ENCODE assay signal across 14 mouse cellular contexts in the genomic region with DNA sequence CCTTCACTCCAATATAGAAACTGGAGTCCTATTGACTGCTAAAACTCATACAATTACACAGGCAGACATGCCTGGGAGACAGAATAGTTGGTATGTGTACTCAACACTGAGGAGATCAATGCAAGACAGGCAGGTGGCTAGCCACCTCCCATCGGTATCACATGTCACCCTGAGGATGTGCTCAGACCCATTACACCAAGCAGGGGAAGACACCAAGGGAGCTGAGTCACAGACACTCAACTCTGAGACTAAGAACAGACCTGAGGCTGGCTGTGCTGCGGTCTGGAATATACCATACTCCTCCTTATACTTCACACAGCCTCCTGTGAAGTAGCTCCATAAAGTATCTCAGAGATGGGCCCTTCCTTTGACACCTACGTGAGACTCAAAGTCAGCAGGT.
DNase-seq lines count a peak whose midpoint lies in the region; ATAC-seq and TF ChIP-seq lines count a peak whose summit lies in the region.
"Had no signal": no experiment of that assay in that cellular context is flagged by ENCODE, and none has a peak within 500 bp of the region (broad histone marks: within the 10 kb centered on the region; RNA-seq: fewer than 3 reads in every experiment).

No protein-coding gene starts in this region.

- ATAC-seq in liver, embryonic 12.5 days = peak; percentile 60; the same call in 1 of the 2 replicates
- ATAC-seq in common myeloid progenitor, adult 5-6 weeks (replicated peaks; ENCODE audit: low read depth, poor library complexity, severe bottlenecking) = peak; percentile 34; the same call in 1 of the 2 replicates
- ATAC-seq in liver, embryonic 15.5 days (ENCODE audit: insufficient read depth) = no peak

- H3K9ac ChIP-seq in liver, embryonic 12.5 days = no peak overlapping the region
- H3K9ac ChIP-seq in liver, embryonic 15.5 days = no peak overlapping the region
- H3K9ac ChIP-seq: forebrain, embryonic 12.5 days had no signal

- H3K4me3 ChIP-seq in liver, embryonic 12.5 days = no peak overlapping the region
- no peak overlapping the region for H3K4me3 ChIP-seq in liver, embryonic 15.5 days (replicated peaks)
- no peak overlapping the region for H3K4me3 ChIP-seq in small intestine, adult 2 months (ENCODE audit: low read depth, low read length)
- H3K4me3 ChIP-seq: forebrain, embryonic 12.5 days had no signal

- peak overlapping the region; percentile 25; the same call in 1 of the 2 replicates for H3K27ac ChIP-seq in liver, embryonic 12.5 days
- H3K27ac ChIP-seq in liver, embryonic 15.5 days (replicated peaks) = peak overlapping the region; percentile 19; the same call in 1 of the 2 replicates
- peak overlapping the region; percentile 26 for H3K27ac ChIP-seq in small intestine, adult 2 months (ENCODE audit: insufficient read depth, low read depth, low read length)
- H3K27ac ChIP-seq: forebrain, embryonic 12.5 days had no signal

- H3K9me3 ChIP-seq in liver, embryonic 12.5 days (replicated peaks) = no peaks in the 10 kb centered on the region
- no peaks in the 10 kb centered on the region for H3K9me3 ChIP-seq in liver, embryonic 15.5 days (replicated peaks)
- H3K9me3 ChIP-seq: forebrain, embryonic 12.5 days had no signal

- no peaks in the 10 kb centered on the region for H3K27me3 ChIP-seq in liver, embryonic 12.5 days (replicated peaks)
- H3K27me3 ChIP-seq in liver, embryonic 15.5 days = no peaks in the 10 kb centered on the region
- no peaks in the 10 kb centered on the region for H3K27me3 ChIP-seq in small intestine, adult 2 months (ENCODE audit: control insufficient read depth, insufficient read depth, low read length)
- H3K27me3 ChIP-seq: forebrain, embryonic 12.5 days had no signal

- DNase-seq in liver = no peak
- DNase-seq in right cerebral cortex, adult 2 months (ENCODE audit: low spot score in 2 of 2) = no peak
- no peak for DNase-seq in testis, postnatal 10 days (ENCODE audit: low spot score)
- DNase-seq in thymus, postnatal 10 days (ENCODE audit: low spot score in 2 of 2) = no peak
- DNase-seq: cerebellum, adult 8-10 months; gastrocnemius, postnatal 10 days; layer of hippocampus, postnatal 36 days; lung, postnatal 14 days; thymus, postnatal 25 days had no signal

- no peak for TF ChIP-seq CTCF in small intestine, adult 2 months (IDR thresholded peaks at IDR 0.05; ENCODE audit: extremely low read depth, insufficient read length, insufficient replicate concordance, low read depth, low read length)

- no peaks in the 10 kb centered on the region for H3K36me3 ChIP-seq in liver, embryonic 12.5 days
- no peaks in the 10 kb centered on the region for H3K36me3 ChIP-seq in liver, embryonic 15.5 days (replicated peaks)
- H3K36me3 ChIP-seq in small intestine, adult 2 months (ENCODE audit: control insufficient read depth, insufficient read depth, low read length) = no peaks in the 10 kb centered on the region
- H3K36me3 ChIP-seq: forebrain, embryonic 12.5 days had no signal

- TF ChIP-seq POLR2A in small intestine, adult 2 months (IDR thresholded peaks at IDR 0.05; ENCODE audit: low read depth, low read length) = no peak

- peaks cover 48% of the 10 kb centered on the region for H3K4me1 ChIP-seq in liver, embryonic 12.5 days
- H3K4me1 ChIP-seq in liver, embryonic 15.5 days (replicated peaks) = peaks cover 57% of the 10 kb centered on the region
- H3K4me1 ChIP-seq in small intestine, adult 2 months (ENCODE audit: control insufficient read depth, insufficient read depth, insufficient read length, low read length) = no peaks in the 10 kb centered on the region; the same call in 1 of the 2 replicates

- WGBS in liver, embryonic 12.5 days (ENCODE audit: insufficient replicate concordance) = 71% methylated on average over 3 of the region's 3 CpGs
- WGBS in liver, embryonic 15.5 days (ENCODE audit: insufficient replicate concordance) = 71% methylated on average over 3 of the region's 3 CpGs
- 79% methylated on average over 3 of the region's 3 CpGs for WGBS in small intestine, adult 2 months

- no peak overlapping the region for H3K4me2 ChIP-seq in liver, embryonic 12.5 days
- no peak overlapping the region for H3K4me2 ChIP-seq in liver, embryonic 15.5 days
- H3K4me2 ChIP-seq: forebrain, embryonic 12.5 days had no signal
